Mouse (Mus musculus): Measurements from ENCODE around the gene Bglap.
"Not testable (repeated sequence)": the region's sequence is repeated elsewhere in the genome, so short reads cannot be mapped to it uniquely, and the experiment has no call there.

The Bglap gene

DNA sequence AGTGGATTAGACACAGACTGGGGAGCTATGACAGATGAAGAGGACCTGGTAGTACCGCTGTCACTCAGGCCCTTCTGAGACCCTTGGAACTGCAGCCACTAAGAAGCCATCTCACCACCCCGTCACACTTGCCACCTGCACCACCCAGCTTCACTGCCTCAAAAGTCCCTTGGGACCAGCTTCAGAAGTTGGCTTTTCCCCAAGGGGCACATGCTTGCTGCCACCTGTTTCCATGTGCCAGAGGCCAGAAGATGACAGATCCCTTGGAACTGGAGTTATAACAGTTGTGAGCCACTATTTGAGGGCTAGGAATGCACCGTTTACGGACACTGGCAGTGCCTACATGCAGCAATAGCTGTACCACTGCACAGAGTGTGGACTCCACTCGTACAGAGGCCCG, 11.0 kb upstream of the Bglap start:
- DNase-seq (ENCODE audit: low read depth, low spot score): no peak

- no peak for DNase-seq (ENCODE audit: low read depth, low spot score)
Measured at GRCm38 (mm10) chr3:88393776-88394375, 9.6 kb upstream of the Bglap start.

DNA sequence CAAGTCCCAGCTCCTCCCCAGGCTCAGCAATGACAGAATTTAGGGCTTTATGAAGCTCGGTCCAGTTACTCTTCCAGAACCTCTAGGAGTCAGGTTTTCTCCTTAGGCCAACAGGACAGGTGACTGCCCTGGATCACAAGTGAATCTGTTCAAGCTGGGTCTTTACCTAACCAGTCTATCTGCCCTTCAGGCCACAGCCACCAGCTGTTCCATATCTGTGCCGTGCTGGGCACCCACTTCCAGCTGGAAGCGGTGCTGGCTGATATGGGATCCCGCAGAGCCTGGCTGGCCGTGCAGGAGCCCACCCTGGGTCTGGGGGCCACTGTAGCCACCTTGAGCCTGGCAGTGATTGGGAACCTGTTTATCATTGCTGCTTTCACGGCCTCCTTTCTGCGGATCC, 1.9 kb downstream of the Bglap start:
- not testable (repeated sequence) for DNase-seq (ENCODE audit: low read depth, low spot score)

GRCm38 (mm10) chr3:88381389-88382315, 2.6 kb downstream of the Bglap start:
- DNase-seq (ENCODE audit: low read depth, low spot score): peak; percentile 72

DNA sequence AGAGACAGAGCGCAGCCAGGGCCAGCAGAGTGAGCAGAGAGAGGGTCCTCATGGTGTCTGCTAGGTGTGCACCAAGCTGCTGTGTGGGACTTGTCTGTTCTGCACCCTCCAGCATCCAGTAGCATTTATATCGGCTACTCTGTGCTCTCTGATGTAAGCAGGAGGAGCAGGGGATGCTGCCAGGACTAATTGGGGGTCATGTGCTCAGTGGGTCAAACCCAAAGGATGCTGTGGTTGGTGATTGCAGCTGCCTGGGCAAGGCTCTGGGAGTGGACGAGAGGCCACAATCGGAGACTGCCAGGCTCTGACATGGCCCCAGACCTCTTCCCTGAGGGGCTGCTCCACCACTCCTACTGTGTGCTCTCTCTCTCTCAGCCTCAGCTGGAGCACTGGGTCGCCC, 5.7 kb downstream of the Bglap start, which contains the start of gene Bglap2:
TSS of gene Bglap2 (minus strand) at position 101 of the 400 bp plus-strand sequence.
- DNase-seq (ENCODE audit: low read depth, low spot score): not testable (repeated sequence)

- not testable (repeated sequence) for DNase-seq (ENCODE audit: low read depth, low spot score)
Measured at GRCm38 (mm10) chr3:88376644-88377043, 7.6 kb downstream of the Bglap start.

DNA sequence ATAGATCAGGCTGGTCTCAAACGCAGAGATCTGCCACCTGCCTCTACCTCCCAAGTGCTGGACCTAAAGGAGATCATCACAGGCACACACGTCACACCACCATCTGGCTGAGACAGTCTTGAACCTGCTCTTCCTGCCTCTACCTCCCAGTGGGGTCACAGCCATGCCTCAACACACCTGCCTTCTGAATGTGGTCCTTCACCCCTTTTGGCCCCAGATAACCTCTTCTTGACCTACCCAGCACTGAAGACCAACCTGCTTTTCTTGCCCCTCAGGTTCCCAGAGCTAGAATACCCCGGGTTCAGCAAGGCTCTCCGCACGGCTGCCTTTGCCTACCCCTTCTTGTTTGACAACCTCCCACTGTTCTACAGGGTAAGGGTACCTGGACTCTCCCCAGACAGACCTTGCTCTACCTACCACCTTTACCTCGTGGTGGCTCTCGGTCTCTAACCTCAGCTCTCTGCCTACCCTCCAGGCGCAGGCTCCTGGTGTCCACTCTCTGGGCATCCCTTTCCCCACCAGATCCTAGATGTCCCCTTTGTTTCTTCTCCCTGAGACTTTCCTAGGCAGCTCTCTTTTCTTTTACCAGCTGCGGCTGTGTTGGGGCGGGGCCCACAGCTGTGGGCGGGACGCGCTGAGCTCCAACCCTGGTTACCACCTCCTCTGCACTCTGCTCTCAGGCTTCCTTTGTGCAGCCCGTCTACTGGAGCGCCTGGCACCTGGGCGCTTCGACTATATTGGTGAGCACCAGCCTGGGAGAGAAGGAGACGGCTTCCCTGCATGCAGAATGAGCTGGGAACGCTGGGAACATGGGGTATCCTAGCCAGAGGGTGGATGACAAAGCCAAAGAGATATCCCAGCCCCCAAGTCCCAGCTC, 8.3 kb downstream of the Bglap start:
- peak; percentile 61 for DNase-seq (ENCODE audit: low read depth, low spot score)

GRCm38 (mm10) chr3:88372643-88373042, 11.6 kb downstream of the Bglap start, which contains the start of gene Bglap3:
Gene Bglap3 (minus strand): TSS chr3:88372743.
- DNase-seq (ENCODE audit: low read depth, low spot score): not testable (repeated sequence)

DNA sequence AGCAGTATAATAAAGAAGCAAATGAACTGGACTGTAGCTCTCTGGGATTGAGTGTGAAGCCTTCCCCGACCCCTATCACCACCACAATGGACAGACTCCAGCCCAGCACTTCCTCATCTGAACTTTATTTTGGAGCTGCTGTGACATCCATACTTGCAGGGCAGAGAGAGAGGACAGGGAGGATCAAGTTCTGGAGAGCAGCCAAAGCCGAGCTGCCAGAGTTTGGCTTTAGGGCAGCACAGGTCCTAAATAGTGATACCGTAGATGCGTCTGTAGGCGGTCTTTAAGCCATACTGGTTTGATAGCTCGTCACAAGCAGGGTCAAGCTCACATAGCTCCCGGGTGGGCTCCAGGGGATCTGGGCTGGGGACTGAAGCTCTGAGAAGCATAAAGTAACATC, 15.8 kb downstream of the Bglap start:
- DNase-seq (ENCODE audit: low read depth, low spot score): not testable (repeated sequence)

GRCm38 (mm10) chr3:88367517-88367916, 16.7 kb downstream of the Bglap start:
- not testable (repeated sequence) for DNase-seq (ENCODE audit: low read depth, low spot score)

DNA sequence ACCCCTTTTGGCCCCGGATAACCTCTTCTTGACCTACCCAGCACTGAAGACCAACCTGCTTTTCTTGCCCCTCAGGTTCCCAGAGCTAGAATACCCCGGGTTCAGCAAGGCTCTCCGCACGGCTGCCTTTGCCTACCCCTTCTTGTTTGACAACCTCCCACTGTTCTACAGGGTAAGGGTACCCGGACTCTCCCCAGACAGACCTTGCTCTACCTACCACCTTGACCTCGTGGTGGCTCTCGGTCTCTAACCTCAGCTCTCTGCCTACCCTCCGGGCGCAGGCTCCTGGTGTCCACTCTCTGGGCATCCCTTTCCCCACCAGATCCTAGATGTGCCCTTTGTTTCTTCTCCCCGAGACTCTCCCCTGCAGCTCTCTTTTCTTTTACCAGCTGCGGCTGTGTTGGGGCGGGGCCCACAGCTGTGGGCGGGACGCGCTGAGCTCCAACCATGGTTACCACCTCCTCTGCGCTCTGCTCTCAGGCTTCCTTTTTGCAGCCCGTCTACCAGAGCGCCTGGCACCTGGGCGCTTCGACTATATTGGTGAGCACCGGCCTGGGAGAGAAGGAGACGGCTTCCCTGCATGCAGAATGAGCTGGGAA, 17.3 kb downstream of the Bglap start:
- peak; percentile 52 for DNase-seq (ENCODE audit: low read depth, low spot score)

GRCm38 (mm10) chr3:88365705-88366361, 18.4 kb downstream of the Bglap start:
- no peak for DNase-seq (ENCODE audit: low read depth, low spot score)

- DNase-seq (ENCODE audit: low read depth, low spot score): no peak
Measured at GRCm38 (mm10) chr3:88364337-88364736, 19.9 kb downstream of the Bglap start, which contains the start of gene Paqr6. Gene Paqr6 (plus strand): TSS chr3:88364584.

DNA sequence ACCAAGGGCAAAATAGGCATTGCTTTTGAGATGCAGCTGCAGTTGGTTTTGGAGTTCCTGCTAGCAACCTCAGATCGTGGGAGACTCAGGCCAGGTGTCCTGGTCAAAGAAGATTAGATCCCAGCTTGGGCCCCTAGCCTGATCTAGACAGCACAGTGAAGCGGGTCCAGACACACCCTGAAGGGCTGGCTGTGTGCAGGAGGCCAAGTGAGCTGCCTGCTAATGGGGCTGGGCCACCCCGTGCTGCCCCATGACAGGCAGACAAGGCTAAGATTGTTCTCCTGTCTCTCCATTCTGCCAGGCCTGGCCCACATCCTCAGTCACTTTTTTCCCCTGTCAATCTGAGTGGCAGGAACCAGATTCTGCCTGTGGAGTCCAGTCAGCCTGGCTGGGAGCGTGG, 20.6 kb downstream of the Bglap start:
- no peak for DNase-seq (ENCODE audit: low read depth, low spot score)

GRCm38 (mm10) chr3:88361612-88362313, 22.5 kb downstream of the Bglap start:
- no peak for DNase-seq (ENCODE audit: low read depth, low spot score)

DNA sequence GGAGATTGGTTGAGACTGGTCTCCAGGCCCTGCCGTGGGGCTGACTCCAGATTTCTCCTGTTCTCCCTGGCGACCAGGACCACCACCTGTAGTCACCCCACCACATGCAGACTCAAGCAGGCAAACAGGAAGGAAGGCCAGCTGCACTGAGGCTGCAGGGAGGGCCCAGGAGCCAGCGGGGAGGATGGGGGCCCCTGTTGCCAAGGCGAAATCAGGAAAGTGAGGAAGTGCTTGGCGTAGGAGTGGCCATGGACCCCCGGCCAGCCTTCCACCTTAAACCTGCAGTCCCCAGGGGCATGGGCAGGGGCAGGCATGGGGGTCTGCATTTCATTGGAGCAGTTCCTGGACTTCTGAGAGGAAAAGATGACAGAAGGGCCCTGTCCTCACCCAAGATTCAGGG, 23.2 kb downstream of the Bglap start:
- DNase-seq (ENCODE audit: low read depth, low spot score): no peak

- DNase-seq (ENCODE audit: low read depth, low spot score): no peak
Measured at GRCm38 (mm10) chr3:88359989-88360388, 24.3 kb downstream of the Bglap start.

- DNase-seq (ENCODE audit: low read depth, low spot score): no peak
Measured at GRCm38 (mm10) chr3:88359584-88359983, 24.7 kb downstream of the Bglap start.

GRCm38 (mm10) chr3:88354396-88355165, 29.7 kb downstream of the Bglap start:
- DNase-seq (ENCODE audit: low read depth, low spot score): no peak

Data from CD4-positive helper T cell, adult 2 months (primary cell).